Mouse (Mus musculus): ENCODE results near the gene Gba.

DNA sequence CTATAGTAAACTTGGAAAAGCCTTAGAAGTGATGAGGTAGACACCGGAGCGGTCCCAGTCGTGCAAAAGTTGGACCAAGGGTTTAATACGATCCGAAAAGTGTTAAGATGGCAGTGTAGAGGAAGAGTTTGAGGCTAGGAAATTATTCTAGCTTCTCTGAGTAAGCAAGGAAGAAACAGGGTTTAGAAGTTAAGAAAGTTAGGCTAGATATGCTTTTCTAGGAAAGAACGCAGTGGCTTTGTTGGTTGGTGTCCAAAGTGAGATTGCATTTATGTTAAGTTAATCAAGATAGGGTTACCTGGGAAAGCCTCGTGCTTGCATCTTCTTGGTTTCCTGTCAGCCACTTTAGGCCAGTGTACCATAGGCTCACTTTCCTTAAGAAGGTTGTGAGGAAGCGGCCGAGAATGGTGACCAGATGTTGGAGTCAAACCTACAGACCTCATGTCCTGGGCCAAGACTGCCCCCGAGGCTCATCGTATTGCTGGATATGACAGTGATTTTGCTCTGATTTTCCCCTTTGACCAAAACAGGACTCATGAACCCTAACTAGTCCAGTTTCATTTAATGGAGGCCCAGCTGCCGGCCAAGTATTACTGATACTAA lies 37.4 kb upstream of the Gba start:
- peak; percentile 44; the same call in 1 of the 2 replicates for TF ChIP-seq MYC (IDR thresholded peaks at IDR 0.05; ENCODE audit: low read depth, low read length)
- TF ChIP-seq MAFK (IDR thresholded peaks at IDR 0.05; ENCODE audit: borderline replicate concordance, low read depth, low read length) = no peak
- TF ChIP-seq POLR2A (IDR thresholded peaks at IDR 0.05; ENCODE audit: control insufficient read depth in 1 of 2, insufficient read depth in 1 of 2, low read depth in 1 of 2, low read length in 2 of 2, poor library complexity in 1 of 2) = no peak
- no peak for TF ChIP-seq E2F4 (IDR thresholded peaks at IDR 0.05; ENCODE audit: borderline replicate concordance, low read depth, low read length)
